Mouse (Mus musculus): ENCODE results near the gene Olfr801. TPM values are rescaled to one million over a fixed set of nuclear protein-coding genes. Genes with fewer than 3 reads are reported as not detected.

The Olfr801 gene
- polyA plus RNA-seq (2012; ENCODE audit: insufficient read depth, insufficient read length, low replicate concordance, missing spikeins) = not detected in 2 replicates

DNA sequence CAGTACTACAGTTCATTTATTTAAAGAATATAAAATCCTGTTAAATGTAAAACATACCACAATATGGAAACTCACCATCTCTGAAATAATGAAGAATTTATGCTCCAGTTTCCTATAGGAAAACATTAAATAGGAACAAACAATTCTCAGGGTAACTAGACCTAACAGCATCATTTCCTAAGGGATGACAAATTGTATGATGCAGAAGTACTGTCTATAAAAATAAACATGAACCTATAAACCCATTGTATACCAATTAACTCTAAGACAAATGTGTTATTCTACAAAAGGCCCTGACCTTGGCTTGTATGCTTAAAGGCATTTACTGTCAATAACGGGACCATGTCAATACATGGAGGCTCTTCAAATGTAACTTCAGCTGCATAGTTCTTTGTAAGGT, at the start of gene Olfr801:
TSS of gene Olfr801 (minus strand) at position 101 of the 400 bp plus-strand sequence.
- WGBS = 93% methylated on average over 1 of the region's 1 CpGs
- no peak within 1 kb of the TSS for H3K4me3 ChIP-seq (ENCODE audit: insufficient read depth, low read depth, low read length)
- TF ChIP-seq CTCF (IDR thresholded peaks at IDR 0.05; ENCODE audit: insufficient read depth, low read depth, low read length) = no peak
- TF ChIP-seq POLR2A (IDR thresholded peaks at IDR 0.05; ENCODE audit: insufficient read depth, low read depth, low read length) = no peak

DNA sequence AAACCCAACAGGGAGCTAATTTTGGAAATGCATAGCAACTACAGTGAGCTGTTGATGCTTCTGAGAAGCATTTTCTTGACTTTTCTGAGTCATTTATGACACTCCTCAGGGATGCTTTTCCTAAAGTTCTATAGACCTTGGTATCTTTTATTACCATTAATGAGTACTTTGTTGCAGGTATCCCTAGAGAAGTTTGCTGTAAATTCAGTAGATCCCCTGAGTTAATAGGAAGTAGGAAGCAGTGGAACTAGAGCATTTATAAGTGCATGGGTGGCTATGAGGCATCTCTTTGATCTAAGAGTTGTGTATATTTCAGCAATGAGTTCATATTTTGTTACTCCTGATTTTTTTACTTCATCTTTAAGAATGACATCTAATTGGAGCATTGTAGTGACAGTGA, 29.2 kb upstream of the Olfr801 start, which contains the start of gene Olfr804:
TSS of gene Olfr804 (plus strand) at position 301 of the 400 bp plus-strand sequence.
- H3K4me1 ChIP-seq (ENCODE audit: control insufficient read depth, insufficient read depth, low read length) = no peaks in the 10 kb centered on the region
- TF ChIP-seq CTCF (IDR thresholded peaks at IDR 0.05; ENCODE audit: insufficient read depth, low read depth, low read length) (no peak), POLR2A (IDR thresholded peaks at IDR 0.05; ENCODE audit: insufficient read depth, low read depth, low read length) (no peak)
- H3K4me3 ChIP-seq (ENCODE audit: insufficient read depth, low read depth, low read length) = no peak within 1 kb of the TSS
- no peak within 1 kb of the TSS for H3K27ac ChIP-seq (ENCODE audit: insufficient read depth, low read depth, low read length)

More for the DNA sequence above, at the start of gene Olfr801:
- H3K4me1 ChIP-seq (ENCODE audit: control insufficient read depth, insufficient read depth, low read length) = no peaks in the 10 kb centered on the region
- no peak within 1 kb of the TSS for H3K27ac ChIP-seq (ENCODE audit: insufficient read depth, low read depth, low read length)

DNA sequence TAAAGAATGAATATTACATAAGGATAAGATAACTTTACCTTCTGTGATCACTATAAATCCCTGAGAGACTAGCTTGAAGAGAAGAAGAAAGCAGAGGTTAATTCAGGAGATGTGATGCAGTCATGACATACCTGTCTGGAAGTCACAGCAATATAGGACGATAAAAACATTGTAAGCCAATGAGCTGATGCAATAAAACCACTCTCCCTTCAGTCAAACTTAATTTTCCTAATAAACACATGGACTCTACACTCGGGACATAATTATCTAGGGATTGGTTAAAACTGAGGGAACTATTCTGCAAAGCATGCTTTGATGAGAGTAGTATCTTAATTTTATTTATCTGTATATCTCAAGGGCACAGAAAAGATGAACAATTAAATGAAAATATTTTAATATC, 20.5 kb upstream of the Olfr801 start, which contains the start of gene Olfr803:
TSS of gene Olfr803 (minus strand) at position 101 of the 400 bp plus-strand sequence.
- WGBS = 88% methylated on average over 2 of the region's 2 CpGs
- TF ChIP-seq POLR2A (IDR thresholded peaks at IDR 0.05; ENCODE audit: insufficient read depth, low read depth, low read length) (no peak), CTCF (IDR thresholded peaks at IDR 0.05; ENCODE audit: insufficient read depth, low read depth, low read length) (no peak)
- H3K27ac ChIP-seq (ENCODE audit: insufficient read depth, low read depth, low read length) = no peak within 1 kb of the TSS
- no peak within 1 kb of the TSS for H3K4me3 ChIP-seq (ENCODE audit: insufficient read depth, low read depth, low read length)
- H3K4me1 ChIP-seq (ENCODE audit: control insufficient read depth, insufficient read depth, low read length) = no peaks in the 10 kb centered on the region

DNA sequence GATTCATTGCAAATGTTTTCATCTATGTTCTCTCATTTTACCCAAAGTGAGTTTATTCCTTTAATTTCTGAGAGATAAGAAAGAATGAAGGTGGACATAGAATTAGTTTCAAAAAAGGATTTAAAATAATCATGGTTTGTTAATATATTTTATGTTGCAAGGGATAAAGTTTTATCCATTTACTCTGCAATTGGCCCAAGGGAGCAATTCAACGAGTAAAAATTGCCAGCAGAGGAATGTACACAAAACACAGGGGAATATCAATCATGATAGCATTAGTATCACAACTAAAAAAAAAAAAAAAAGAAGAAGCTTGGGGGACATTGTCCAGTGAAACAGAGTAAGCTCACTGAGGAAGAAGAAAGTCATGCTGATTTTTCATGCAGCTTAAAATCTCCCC, 14.4 kb upstream of the Olfr801 start, which contains the start of gene Olfr802:
TSS of gene Olfr802 (minus strand) at position 101 of the 400 bp plus-strand sequence.
- H3K27ac ChIP-seq (ENCODE audit: insufficient read depth, low read depth, low read length) = no peak within 1 kb of the TSS
- no peak for TF ChIP-seq POLR2A (IDR thresholded peaks at IDR 0.05; ENCODE audit: insufficient read depth, low read depth, low read length)
- TF ChIP-seq CTCF (IDR thresholded peaks at IDR 0.05; ENCODE audit: insufficient read depth, low read depth, low read length) = no peak
- H3K4me1 ChIP-seq (ENCODE audit: control insufficient read depth, insufficient read depth, low read length) = no peaks in the 10 kb centered on the region
- 62% methylated on average over 1 of the region's 1 CpGs for WGBS
- no peak within 1 kb of the TSS for H3K4me3 ChIP-seq (ENCODE audit: insufficient read depth, low read depth, low read length)

GRCm38 (mm10) chr10:129657394-129657793, 16.3 kb downstream of the Olfr801 start, which contains the start of gene Olfr800:
TSS of gene Olfr800 (plus strand) at chr10:129657694.
- Histone ChIP-seq H3K4me3 (ENCODE audit: insufficient read depth, low read depth, low read length) (no peak within 1 kb of the TSS), H3K27ac (ENCODE audit: insufficient read depth, low read depth, low read length) (no peak within 1 kb of the TSS), H3K4me1 (ENCODE audit: control insufficient read depth, insufficient read depth, low read length) (no peaks in the 10 kb centered on the region)
- TF ChIP-seq POLR2A (IDR thresholded peaks at IDR 0.05; ENCODE audit: insufficient read depth, low read depth, low read length) = no peak
- TF ChIP-seq CTCF (IDR thresholded peaks at IDR 0.05; ENCODE audit: insufficient read depth, low read depth, low read length) = no peak

- H3K4me3 ChIP-seq (ENCODE audit: insufficient read depth, low read depth, low read length) = no peak overlapping the region
- no peaks in the 10 kb centered on the region for H3K4me1 ChIP-seq (ENCODE audit: control insufficient read depth, insufficient read depth, low read length)
- 98% methylated on average over 1 of the region's 1 CpGs for WGBS
- H3K27ac ChIP-seq (ENCODE audit: insufficient read depth, low read depth, low read length) = no peak overlapping the region
- TF ChIP-seq CTCF (IDR thresholded peaks at IDR 0.05; ENCODE audit: insufficient read depth, low read depth, low read length) (no peak), POLR2A (IDR thresholded peaks at IDR 0.05; ENCODE audit: insufficient read depth, low read depth, low read length) (no peak)
Measured at GRCm38 (mm10) chr10:129651763-129652162, 21.9 kb downstream of the Olfr801 start.

DNA sequence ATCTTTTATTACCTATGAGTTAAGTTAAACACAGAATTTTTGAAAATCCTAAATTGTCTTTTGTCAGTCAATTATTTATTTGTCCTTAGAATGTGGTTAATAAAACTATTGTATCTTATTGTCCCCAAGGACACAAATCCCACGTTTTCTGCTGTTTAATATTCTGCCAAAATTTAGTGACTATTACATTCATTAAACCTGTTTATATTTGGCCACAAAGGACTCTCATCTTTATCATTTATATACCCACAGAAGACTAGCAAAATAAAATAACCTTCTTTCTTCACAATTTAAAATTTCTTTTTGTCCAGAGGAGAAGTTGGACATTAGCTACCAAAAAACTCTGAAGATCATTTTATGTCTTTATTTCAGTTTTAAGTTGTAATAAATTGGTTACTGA, 36.5 kb downstream of the Olfr801 start, which contains the start of gene Olfr799:
TSS of gene Olfr799 (plus strand) at position 301 of the 400 bp plus-strand sequence.
- Histone ChIP-seq H3K4me1 (ENCODE audit: control insufficient read depth, insufficient read depth, low read length) (no peaks in the 10 kb centered on the region), H3K4me3 (ENCODE audit: insufficient read depth, low read depth, low read length) (no peak within 1 kb of the TSS), H3K27ac (ENCODE audit: insufficient read depth, low read depth, low read length) (no peak within 1 kb of the TSS)
- TF ChIP-seq CTCF (IDR thresholded peaks at IDR 0.05; ENCODE audit: insufficient read depth, low read depth, low read length) (no peak), POLR2A (IDR thresholded peaks at IDR 0.05; ENCODE audit: insufficient read depth, low read depth, low read length) (no peak)
- WGBS = 21% methylated on average over 1 of the region's 1 CpGs

GRCm38 (mm10) chr10:129627834-129628233, 45.8 kb downstream of the Olfr801 start, which contains the start of gene Olfr798:
TSS of gene Olfr798 (minus strand) at chr10:129627934.
- 95% methylated on average over 1 of the region's 1 CpGs for WGBS
- Histone ChIP-seq H3K4me3 (ENCODE audit: insufficient read depth, low read depth, low read length) (no peak within 1 kb of the TSS), H3K27ac (ENCODE audit: insufficient read depth, low read depth, low read length) (no peak within 1 kb of the TSS), H3K4me1 (ENCODE audit: control insufficient read depth, insufficient read depth, low read length) (no peaks in the 10 kb centered on the region)
- no peak for TF ChIP-seq POLR2A (IDR thresholded peaks at IDR 0.05; ENCODE audit: insufficient read depth, low read depth, low read length)
- TF ChIP-seq CTCF (IDR thresholded peaks at IDR 0.05; ENCODE audit: insufficient read depth, low read depth, low read length) = no peak

GRCm38 (mm10) chr10:129623251-129623650, 50.4 kb downstream of the Olfr801 start:
- H3K4me3 ChIP-seq (ENCODE audit: insufficient read depth, low read depth, low read length) = no peak overlapping the region
- no peak for TF ChIP-seq CTCF (IDR thresholded peaks at IDR 0.05; ENCODE audit: insufficient read depth, low read depth, low read length)
- no peak for TF ChIP-seq POLR2A (IDR thresholded peaks at IDR 0.05; ENCODE audit: insufficient read depth, low read depth, low read length)
- no peak overlapping the region for H3K27ac ChIP-seq (ENCODE audit: insufficient read depth, low read depth, low read length)
- no peaks in the 10 kb centered on the region for H3K4me1 ChIP-seq (ENCODE audit: control insufficient read depth, insufficient read depth, low read length)
